Mouse (Mus musculus) induced T-regulatory cell, adult 2 months (primary cell): ENCODE data around the gene Fkbp15.

Source experiments
- DNase-seq: peaks from one replicate; pipeline ENCODE4 v3.0.0-alpha.2; 2012; ENCODE audit warnings: low read depth

Fkbp15 gene

GRCm38 (mm10) chr4:62372410-62372809 is 12.1 kb upstream of the Fkbp15 start:
- no peak for DNase-seq

DNA sequence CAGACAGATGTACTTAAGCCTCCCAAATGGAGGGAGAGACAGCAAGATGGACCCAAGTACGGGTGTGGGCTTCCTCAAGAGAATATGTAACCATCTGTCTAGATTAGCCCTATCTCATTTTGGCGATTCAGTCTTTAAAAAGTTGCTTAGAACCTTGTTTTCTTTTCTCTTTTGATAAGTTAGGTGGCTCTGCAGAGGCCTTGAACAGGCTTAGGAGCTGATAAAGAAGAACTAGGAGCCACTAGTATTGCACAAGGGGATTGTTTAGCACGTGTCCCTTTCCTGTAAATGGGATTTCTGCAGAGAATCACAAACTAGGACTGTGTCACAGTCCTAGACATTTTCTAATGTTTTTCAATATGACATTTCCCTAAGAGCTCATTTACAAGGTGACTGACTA is 8.7 kb upstream of the Fkbp15 start:
- DNase-seq, result no peak

GRCm38 (mm10) chr4:62367586-62367985 is 7.2 kb upstream of the Fkbp15 start:
- DNase-seq, result no peak

GRCm38 (mm10) chr4:62366291-62366690 is 5.9 kb upstream of the Fkbp15 start:
- no peak for DNase-seq

GRCm38 (mm10) chr4:62364299-62364698 is 4.0 kb upstream of the Fkbp15 start:
- DNase-seq, result no peak

DNA sequence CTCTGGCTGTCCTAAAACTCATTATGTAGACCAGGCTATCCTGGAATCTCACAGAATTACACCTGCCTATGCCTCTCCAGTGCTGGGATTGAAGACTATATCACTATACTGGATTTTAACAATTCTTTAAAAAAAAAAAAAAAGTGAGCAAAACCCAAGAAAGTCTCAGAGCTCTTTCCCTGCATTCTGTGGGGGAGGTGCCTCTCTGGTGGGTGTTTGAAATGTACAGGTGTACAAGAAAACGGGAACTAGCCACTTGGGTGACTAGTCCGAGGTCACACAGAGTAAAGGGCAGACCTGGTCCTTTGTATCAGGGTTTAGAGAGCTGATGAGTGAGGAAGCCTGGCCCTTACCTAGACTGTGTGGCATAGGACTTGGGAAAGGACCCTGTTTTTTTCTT is 2.1 kb upstream of the Fkbp15 start:
- DNase-seq, result no peak

GRCm38 (mm10) chr4:62361997-62362396 is 1.6 kb upstream of the Fkbp15 start:
- no peak for DNase-seq

- no peak for DNase-seq
Observed at GRCm38 (mm10) chr4:62361571-62361970, 1.2 kb upstream of the Fkbp15 start.

DNA sequence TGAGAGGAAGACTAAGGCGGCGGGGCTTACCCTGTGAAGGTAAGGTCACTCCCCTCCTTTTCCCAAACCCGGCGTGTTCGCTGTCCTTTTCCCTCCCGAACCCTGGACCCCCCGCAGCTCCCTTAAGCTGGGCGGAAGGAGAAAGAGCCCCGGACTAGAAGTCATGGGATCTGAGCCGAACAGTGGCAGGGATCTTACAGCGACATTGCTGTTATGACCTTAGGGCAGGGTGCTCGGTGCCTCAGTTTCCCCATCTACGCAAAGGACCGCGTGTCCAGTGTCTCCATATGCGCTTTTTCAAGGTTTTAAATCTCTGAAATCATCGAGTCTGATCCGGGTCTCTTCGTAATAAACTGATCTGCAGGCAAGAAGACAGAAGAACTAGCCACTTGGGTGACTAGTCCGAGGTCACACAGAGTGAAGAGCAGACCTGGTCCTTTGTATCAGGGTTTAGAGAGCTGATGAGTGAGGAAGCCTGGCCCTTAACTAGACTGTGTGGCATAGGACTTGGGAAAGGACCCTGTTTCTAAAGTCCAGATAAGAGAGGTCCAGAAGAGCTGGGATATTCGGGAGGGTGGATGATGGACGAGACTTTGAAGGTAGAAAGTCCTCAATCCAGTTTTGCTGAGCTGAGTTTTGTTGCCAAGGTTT is 582 bp upstream of the Fkbp15 start:
- DNase-seq, result peak; percentile 58

DNA sequence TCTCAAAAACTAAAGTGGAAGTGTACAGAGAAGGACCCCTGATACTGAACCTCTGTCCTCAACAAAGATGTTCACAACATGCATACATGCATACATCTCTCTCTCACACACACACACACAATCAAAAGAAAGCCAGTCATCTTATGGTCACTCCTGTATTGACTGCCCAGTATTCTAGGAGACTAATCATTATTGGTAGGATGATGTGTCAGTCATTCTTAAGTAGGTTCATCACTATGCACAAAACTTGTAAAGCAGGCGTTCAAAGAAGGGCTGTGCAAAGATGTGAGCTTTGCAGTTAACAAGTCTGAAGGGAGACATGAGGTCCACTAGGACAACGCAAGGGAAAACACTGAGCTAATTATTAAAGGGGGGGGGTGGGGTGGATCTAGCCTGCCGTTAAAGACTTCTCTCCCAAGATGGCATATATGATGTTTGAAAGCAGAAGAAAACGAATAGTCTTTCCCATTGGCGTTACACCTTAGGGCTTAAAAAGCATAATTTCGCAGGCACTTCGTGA is 1.0 kb downstream of the Fkbp15 start:
- DNase-seq, result peak; percentile 33

- DNase-seq, result no peak
Observed at GRCm38 (mm10) chr4:62357631-62358148, 2.7 kb downstream of the Fkbp15 start.

- DNase-seq, result no peak
Observed at GRCm38 (mm10) chr4:62349371-62349770, 11.0 kb downstream of the Fkbp15 start.

DNA sequence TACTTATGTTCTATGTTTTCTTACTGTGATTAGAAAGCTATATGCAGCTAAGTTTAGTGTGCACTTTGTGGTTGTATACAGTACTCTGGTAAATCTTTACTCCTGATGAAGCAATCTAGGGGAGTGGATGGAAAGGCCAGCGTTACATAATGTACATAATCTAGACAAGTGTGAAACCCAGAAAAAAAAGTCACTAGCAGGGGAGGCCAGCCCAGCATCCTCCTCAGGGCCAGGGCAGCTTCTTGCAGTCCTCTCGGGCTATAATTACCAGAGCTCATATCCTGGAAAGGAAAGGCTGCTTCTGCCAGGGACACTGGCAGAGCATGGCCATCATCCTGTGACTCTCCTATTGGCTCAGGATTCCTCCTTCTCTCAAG is 12.0 kb downstream of the Fkbp15 start:
- no peak for DNase-seq

DNA sequence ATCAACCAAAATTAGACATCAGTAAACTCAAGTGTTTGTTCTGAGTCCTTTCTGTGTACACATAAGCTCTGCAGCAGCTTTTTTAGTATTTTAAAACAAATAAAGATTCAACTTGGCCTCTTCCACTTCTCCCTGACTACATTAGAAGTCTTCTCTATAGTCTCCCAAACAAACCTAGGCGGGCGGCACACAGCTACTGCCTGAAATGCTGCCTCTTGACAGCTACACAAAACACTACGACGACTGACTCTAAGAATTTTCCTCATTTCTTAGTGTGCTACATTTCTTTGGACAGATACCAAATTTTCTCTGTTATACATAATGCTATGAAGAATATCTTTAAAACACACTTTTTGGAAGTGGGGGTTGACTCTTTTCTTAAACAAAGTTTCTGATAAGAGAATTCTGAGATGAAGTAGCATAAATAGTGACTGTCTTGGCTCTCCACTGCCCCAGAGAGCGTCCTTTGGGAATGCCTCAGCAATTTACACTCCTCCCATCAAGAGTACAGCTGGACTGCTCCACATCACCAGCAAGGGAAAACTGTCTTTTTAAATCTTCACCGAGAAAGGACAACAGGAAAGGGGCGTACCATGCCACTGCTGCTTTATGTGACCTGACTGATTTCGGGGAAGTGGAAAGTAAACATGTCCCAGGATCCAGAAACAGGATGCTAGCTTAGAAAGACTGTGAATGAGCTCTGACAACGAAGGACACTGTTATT is 12.6 kb downstream of the Fkbp15 start:
- DNase-seq, result no peak

DNA sequence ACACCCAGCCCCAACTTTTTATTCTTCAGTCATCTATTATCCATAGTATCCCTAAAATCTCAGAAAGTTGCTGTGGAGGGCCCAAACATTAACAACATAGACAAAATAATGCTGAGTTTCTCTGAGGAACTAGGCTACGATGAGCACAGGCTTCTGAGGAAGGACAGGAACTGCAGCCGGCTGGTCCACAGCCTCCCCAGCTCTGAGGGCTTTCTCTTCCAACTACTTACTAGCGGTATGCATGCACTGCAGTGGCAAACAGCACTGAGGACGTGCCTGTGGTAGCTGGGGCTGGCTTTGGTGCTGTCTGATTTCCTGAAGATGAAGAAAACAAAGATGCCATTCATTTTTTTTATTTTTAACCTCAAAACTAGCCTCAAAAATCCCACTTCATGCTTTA is 14.5 kb downstream of the Fkbp15 start:
- no peak for DNase-seq

DNA sequence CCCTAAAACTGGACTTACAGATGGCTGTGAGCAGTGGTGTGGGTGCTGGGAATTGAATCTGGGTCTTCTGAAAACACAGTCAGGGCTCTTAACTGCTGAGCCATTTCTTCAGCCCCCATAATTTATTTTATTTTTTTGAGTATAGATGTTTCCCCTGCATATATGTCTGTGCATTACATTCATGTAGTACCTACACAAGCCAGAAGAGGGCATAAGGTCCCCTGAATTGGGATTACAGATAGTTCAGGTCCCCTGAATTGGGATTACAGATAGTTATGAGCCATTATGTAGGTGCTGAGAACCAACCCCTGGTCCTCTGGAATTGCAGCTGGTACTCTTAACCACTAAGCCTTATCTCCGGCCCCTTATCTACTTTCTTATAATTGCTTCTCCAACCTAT is 16.3 kb downstream of the Fkbp15 start:
- DNase-seq, result peak; percentile 64

DNA sequence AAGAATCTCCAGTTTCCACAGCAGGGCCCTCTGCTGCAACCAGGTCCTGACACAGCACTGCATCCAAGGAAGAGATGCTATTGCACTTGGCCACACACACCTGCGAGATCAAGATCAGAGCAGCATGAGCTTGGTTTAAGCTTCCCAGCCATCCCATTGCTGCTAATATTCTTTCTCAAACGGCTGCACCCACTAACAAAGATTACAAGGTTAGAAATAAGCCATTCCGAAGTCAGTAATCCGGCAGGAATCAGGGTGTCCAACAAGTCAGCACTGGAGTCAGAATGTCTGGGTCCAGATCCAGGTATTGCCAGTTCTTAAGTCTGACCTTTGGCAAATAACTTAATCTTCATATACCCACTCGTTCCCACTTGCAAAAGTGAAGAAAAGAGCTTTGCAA is 21.8 kb downstream of the Fkbp15 start:
- no peak for DNase-seq

GRCm38 (mm10) chr4:62331977-62332376 is 28.4 kb downstream of the Fkbp15 start:
- no peak for DNase-seq

- DNase-seq, result no peak
Observed at GRCm38 (mm10) chr4:62328941-62329660, 31.2 kb downstream of the Fkbp15 start.

- DNase-seq, result no peak
Observed at GRCm38 (mm10) chr4:62326111-62326510, 34.2 kb downstream of the Fkbp15 start.

DNA sequence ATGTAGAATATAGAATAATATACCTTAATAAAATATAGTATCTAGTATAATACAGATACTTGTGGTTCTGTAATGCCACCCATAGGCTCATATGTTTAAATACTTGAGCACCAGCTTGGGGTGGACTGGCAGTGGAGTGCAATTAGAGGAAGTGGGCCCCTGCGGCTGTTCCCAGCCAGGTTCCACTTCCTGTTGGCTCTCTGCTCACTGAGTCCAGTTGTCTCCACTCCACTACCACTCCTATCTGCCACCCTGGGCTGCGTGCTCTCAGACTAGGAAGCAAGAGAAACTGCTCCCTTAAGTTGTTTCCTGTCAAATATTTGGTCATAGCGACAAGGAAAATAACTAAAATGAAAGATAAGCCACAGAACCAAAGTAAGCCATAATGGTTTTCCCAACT is 37.7 kb downstream of the Fkbp15 start:
- DNase-seq, result no peak

DNA sequence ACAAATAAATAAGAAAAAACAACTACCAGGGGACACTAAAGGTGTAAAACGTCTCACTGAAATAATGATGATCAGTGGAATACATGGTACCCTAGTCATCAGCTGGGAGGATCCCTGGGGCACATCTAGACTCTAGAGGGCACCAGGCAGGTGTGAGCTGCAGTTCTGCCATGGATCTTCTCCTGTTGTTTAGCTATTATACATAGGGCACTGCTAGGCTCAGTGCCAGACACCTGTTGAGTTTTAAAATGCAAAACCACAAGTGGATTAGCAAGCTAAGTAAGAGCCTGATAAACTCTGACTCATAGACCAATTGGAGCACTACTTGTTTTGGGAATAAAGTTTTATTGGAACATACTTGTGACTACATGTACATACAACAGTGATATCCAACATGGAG is 42.1 kb downstream of the Fkbp15 start:
- DNase-seq, result no peak

GRCm38 (mm10) chr4:62316456-62316855 is 43.9 kb downstream of the Fkbp15 start:
- DNase-seq, result peak; percentile 11
